Mouse (Mus musculus) neural tube, embryonic 11.5 days (tissue): ENCODE results near the gene Pex14. TPM values are rescaled to one million over a fixed set of nuclear protein-coding genes. Genes with fewer than 3 reads are reported as not detected.

Experiments used
- ATAC-seq: fragments of 200-750 bp; cut with Nextera tagmentation; 2 replicates; pipeline ENCODE4 v1.8.0; 2017; ENCODE audit warnings: moderate number of reproducible peaks, mild to moderate bottlenecking, moderate TSS enrichment, moderate library complexity; ENCODE audit not compliant: insufficient read depth, low FRiP score, low TSS enrichment
- DNase-seq: peaks from one replicate; pipeline ENCODE4 v3.0.0-alpha.2; 2015; ENCODE audit warnings: low spot score
- H3K27ac ChIP-seq: fragments of 300-500 bp; sonication (generic); 2 replicates; pipeline ENCODE4 v1.5.1; 2014; ENCODE audit warnings: low read depth, mild to moderate bottlenecking, low read length
- H3K27me3 ChIP-seq: fragments of 300-500 bp; sonication (generic); 2 replicates; pipeline ENCODE4 v1.6.1; 2014; ENCODE audit warnings: mild to moderate bottlenecking, low read length, mixed read lengths; ENCODE audit not compliant: control insufficient read depth, insufficient read depth
- H3K36me3 ChIP-seq: fragments of 300-500 bp; sonication (generic); 2 replicates; pipeline ENCODE4 v1.6.1; 2014; ENCODE audit warnings: mild to moderate bottlenecking, low read length, moderate library complexity, mixed read lengths; ENCODE audit not compliant: control insufficient read depth, insufficient read depth
- H3K4me1 ChIP-seq: fragments of 300-500 bp; sonication (generic); 2 replicates; pipeline ENCODE4 v1.6.1; 2014; ENCODE audit warnings: low read length, mixed read lengths; ENCODE audit not compliant: control insufficient read depth, insufficient read depth
- H3K4me2 ChIP-seq: fragments of 300-500 bp; sonication (generic); 2 replicates; pipeline ENCODE4 v1.6.1; 2014; ENCODE audit warnings: low read depth, mild to moderate bottlenecking, moderate library complexity
- H3K4me3 ChIP-seq: fragments of 300-500 bp; sonication (generic); 2 replicates; pipeline ENCODE4 v1.5.1; 2014; ENCODE audit warnings: low read depth, low read length
- H3K9ac ChIP-seq: fragments of 300-500 bp; sonication (generic); 2 replicates; pipeline ENCODE4 v1.6.1; 2014; ENCODE audit warnings: mild to moderate bottlenecking, low read length
- H3K9me3 ChIP-seq: fragments of 300-500 bp; sonication (generic); 2 replicates; pipeline ENCODE4 v1.6.1; 2016; ENCODE audit warnings: low read length; ENCODE audit not compliant: control insufficient read depth
- WGBS: fragments of 180-500 bp; shearing (Covaris S2); extraction: QIAGEN DNeasy Blood & Tissue Kit; methylation state at CpG from one replicate; pipeline ENCODE4 v1.1.7; 2014; 5-methylcytosine and 5-hydroxymethylcytosine counted together
- polyA plus RNA-seq: library from polyadenylated mRNA; unstranded; fragments of >200 nt; fragmentation: Nextera tagmentation; extraction: Ambion mirVana; gene quantifications from 2 replicates; pipeline ENCODE4 v1.2.1, GENCODE M21; 2014

Pex14 gene
- polyA plus RNA-seq, 1 experiment from 2014 or later: 43.0 TPM

GRCm38 (mm10) chr4:149001515-149001914 lies 98.2 kb downstream of the Pex14 start:
- no peak for ATAC-seq
- H3K4me3 ChIP-seq: no peak overlapping the region
- WGBS: 93% methylated on average over 5 of the region's 5 CpGs

GRCm38 (mm10) chr4:149000746-149001145 lies 98.9 kb downstream of the Pex14 start:
- Histone ChIP-seq H3K4me1 (no peaks in the 10 kb centered on the region), H3K9me3 (no peaks in the 10 kb centered on the region), H3K27me3 (no peaks in the 10 kb centered on the region), H3K4me2 (no peak overlapping the region), H3K9ac (no peak overlapping the region), H3K27ac (no peak overlapping the region), H3K4me3 (no peak overlapping the region), H3K36me3 (no peaks in the 10 kb centered on the region)
- WGBS: 89% methylated on average over 6 of the region's 6 CpGs
- DNase-seq: no peak
- ATAC-seq: no peak

More at GRCm38 (mm10) chr4:149001515-149001914, 98.2 kb downstream of the Pex14 start:
- H3K27ac ChIP-seq: no peak overlapping the region
- no peaks in the 10 kb centered on the region for H3K27me3 ChIP-seq
- DNase-seq: no peak
- H3K4me2 ChIP-seq: no peak overlapping the region
- H3K9me3 ChIP-seq: no peaks in the 10 kb centered on the region
- H3K4me1 ChIP-seq: no peaks in the 10 kb centered on the region
- no peaks in the 10 kb centered on the region for H3K36me3 ChIP-seq
- H3K9ac ChIP-seq: no peak overlapping the region

GRCm38 (mm10) chr4:148993948-148994347 lies 105.7 kb downstream of the Pex14 start:
- Histone ChIP-seq H3K9me3 (no peaks in the 10 kb centered on the region), H3K4me3 (no peak overlapping the region), H3K27me3 (no peaks in the 10 kb centered on the region), H3K4me2 (no peak overlapping the region), H3K36me3 (no peaks in the 10 kb centered on the region), H3K4me1 (peaks cover 15% of the 10 kb centered on the region), H3K27ac (no peak overlapping the region), H3K9ac (no peak overlapping the region)
- 89% methylated on average over 5 of the region's 5 CpGs for WGBS
- DNase-seq: no peak
- no peak for ATAC-seq

GRCm38 (mm10) chr4:148990038-148990437 lies 109.6 kb downstream of the Pex14 start:
- Histone ChIP-seq H3K27me3 (no peaks in the 10 kb centered on the region), H3K27ac (peak overlapping the region; percentile 39; the same call in 1 of the 2 replicates), H3K4me1 (peaks cover 39% of the 10 kb centered on the region), H3K9me3 (no peaks in the 10 kb centered on the region), H3K36me3 (no peaks in the 10 kb centered on the region), H3K9ac (no peak overlapping the region), H3K4me3 (no peak overlapping the region), H3K4me2 (no peak overlapping the region)
- 16% methylated on average over 2 of the region's 2 CpGs for WGBS
- no peak for DNase-seq
- ATAC-seq: no peak

GRCm38 (mm10) chr4:148985541-148986476 lies 113.9 kb downstream of the Pex14 start:
- Histone ChIP-seq H3K27me3 (no peaks in the 10 kb centered on the region), H3K4me1 (peaks cover 46% of the 10 kb centered on the region), H3K36me3 (no peaks in the 10 kb centered on the region), H3K4me3 (no peak overlapping the region), H3K9me3 (no peaks in the 10 kb centered on the region), H3K4me2 (no peak overlapping the region), H3K9ac (no peak overlapping the region), H3K27ac (no peak overlapping the region)
- whole genome bisulfite sequencing: 57% methylated on average over 24 of the region's 24 CpGs
- ATAC-seq (no peak), DNase-seq (no peak)

- 63% methylated on average over 19 of the region's 19 CpGs for WGBS
- H3K9ac ChIP-seq: no peak overlapping the region
- 0 out of 2 replicates have a peak overlapping the region, but pooled peaks have one; percentile 20 for H3K27ac ChIP-seq
- no peak overlapping the region for H3K4me2 ChIP-seq
- no peak overlapping the region for H3K4me3 ChIP-seq
- H3K9me3 ChIP-seq: no peaks in the 10 kb centered on the region
- ATAC-seq (no peak), DNase-seq (no peak)
- no peaks in the 10 kb centered on the region for H3K36me3 ChIP-seq
- H3K27me3 ChIP-seq: no peaks in the 10 kb centered on the region
- H3K4me1 ChIP-seq: peaks cover 38% of the 10 kb centered on the region
Observed at GRCm38 (mm10) chr4:148984701-148985540, 114.8 kb downstream of the Pex14 start.

DNA sequence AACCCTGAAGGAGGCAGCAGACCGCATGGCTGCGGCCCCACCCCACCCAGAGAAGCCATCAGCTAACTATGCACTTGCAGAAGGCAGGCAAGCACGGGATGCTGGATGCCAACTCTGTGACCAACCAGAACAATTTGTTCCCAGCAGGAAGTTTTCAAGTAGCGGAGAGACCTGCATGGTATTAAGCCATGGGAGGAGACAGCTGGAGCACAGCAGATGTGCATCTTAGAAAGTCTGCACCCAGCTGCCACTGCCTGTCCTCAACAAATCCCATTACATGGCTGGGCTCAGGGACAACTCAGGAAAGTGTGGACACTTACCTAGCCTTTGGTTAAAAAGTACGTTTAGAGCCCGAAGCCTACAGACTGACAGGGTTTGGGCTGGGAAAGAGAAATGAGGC lies 117.4 kb downstream of the Pex14 start:
- Histone ChIP-seq H3K4me1 (peaks cover 33% of the 10 kb centered on the region), H3K27ac (no peak overlapping the region), H3K36me3 (no peaks in the 10 kb centered on the region), H3K4me3 (no peak overlapping the region), H3K9me3 (no peaks in the 10 kb centered on the region), H3K9ac (no peak overlapping the region), H3K27me3 (no peaks in the 10 kb centered on the region), H3K4me2 (no peak overlapping the region)
- WGBS: 69% methylated on average over 6 of the region's 6 CpGs
- DNase-seq (no peak), ATAC-seq (no peak)

- ATAC-seq: no peak
- H3K27me3 ChIP-seq: no peaks in the 10 kb centered on the region
- no peak overlapping the region for H3K4me3 ChIP-seq
- no peak overlapping the region for H3K9ac ChIP-seq
- peaks cover 15% of the 10 kb centered on the region for H3K4me1 ChIP-seq
- H3K27ac ChIP-seq: no peak overlapping the region
- no peaks in the 10 kb centered on the region for H3K9me3 ChIP-seq
- 67% methylated on average over 11 of the region's 11 CpGs for WGBS
- no peaks in the 10 kb centered on the region for H3K36me3 ChIP-seq
- no peak for DNase-seq
- no peak overlapping the region for H3K4me2 ChIP-seq
Observed at GRCm38 (mm10) chr4:148979837-148980236, 119.8 kb downstream of the Pex14 start.
